In the genomic region with DNA sequence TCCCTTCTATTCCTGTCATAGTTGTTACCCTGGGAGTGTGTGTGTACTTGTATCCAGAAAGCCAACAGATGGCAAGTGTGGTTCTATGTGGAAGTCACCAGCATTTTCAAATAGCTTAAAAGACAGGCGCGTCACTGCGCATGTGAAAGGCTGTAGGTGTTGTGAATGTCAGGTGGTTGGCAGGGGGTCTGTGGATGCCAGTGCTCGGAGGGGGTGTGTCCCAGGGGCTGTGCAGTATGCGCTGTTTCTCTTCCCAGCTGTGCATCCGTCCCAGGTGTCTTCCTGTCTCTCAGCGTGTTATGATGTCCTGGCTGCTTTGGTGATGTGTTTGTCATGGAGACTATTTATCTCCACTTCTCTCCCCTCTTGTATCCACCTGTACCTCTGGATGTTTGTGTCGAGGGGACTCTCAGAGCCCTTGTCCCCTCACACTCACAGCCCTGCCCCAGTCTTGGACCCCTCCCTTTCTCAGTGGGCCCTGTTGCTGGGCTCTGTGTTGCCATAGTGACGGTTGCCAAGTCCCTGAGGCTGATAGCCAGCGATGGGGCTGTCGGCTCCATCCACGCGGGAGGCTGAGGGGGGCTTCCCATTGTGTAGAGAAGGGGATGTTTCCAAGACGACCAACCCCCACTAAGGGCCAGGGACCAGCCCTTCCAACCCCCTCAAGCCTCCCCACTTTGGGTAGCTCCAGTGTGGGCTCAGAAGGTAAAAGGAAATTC, we compare ENCODE assay signal across 8 mouse cellular contexts. TPM values are rescaled to one million over a fixed set of nuclear protein-coding genes. Genes with fewer than 3 reads are reported as not detected.
DNase-seq lines count a peak whose midpoint lies in the region; ATAC-seq and TF ChIP-seq lines count a peak whose summit lies in the region.

No protein-coding gene starts in this region.

- H3K27me3 ChIP-seq in intestine, embryonic 16.5 days (replicated peaks; ENCODE audit: control insufficient read depth, insufficient read depth, low read length) = no peaks in the 10 kb centered on the region
- H3K27me3 ChIP-seq in intestine, postnatal 0 days (replicated peaks; ENCODE audit: control insufficient read depth, insufficient read depth, low read length) = no peaks in the 10 kb centered on the region; the same call in 1 of the 2 replicates
- H3K27me3 ChIP-seq in limb, embryonic 11.5 days (ENCODE audit: control insufficient read depth, insufficient read depth, low read length) = no peaks in the 10 kb centered on the region
- H3K27me3 ChIP-seq in thymus, adult 2 months (ENCODE audit: control insufficient read depth, insufficient read depth, low read length) = no peaks in the 10 kb centered on the region; the same call in 1 of the 2 replicates

- 22% methylated on average over 14 of the region's 14 CpGs for WGBS in intestine, embryonic 16.5 days
- 28% methylated on average over 14 of the region's 14 CpGs for WGBS in intestine, postnatal 0 days
- WGBS in limb, embryonic 11.5 days = 28% methylated on average over 14 of the region's 14 CpGs
- 34% methylated on average over 14 of the region's 14 CpGs for WGBS in thymus, adult 2 months

- peaks cover 1% of the 10 kb centered on the region for H3K4me1 ChIP-seq in intestine, embryonic 16.5 days (ENCODE audit: control insufficient read depth, insufficient read depth, low read length)
- no peaks in the 10 kb centered on the region for H3K4me1 ChIP-seq in intestine, postnatal 0 days (replicated peaks; ENCODE audit: control insufficient read depth, insufficient read depth, low read length)
- H3K4me1 ChIP-seq in limb, embryonic 11.5 days (ENCODE audit: control insufficient read depth, insufficient read depth, low read length) = peaks cover 34% of the 10 kb centered on the region
- H3K4me1 ChIP-seq in thymus, adult 2 months (replicated peaks; ENCODE audit: control insufficient read depth, insufficient read depth, low read length) = peaks cover 8% of the 10 kb centered on the region

- no peak overlapping the region for H3K27ac ChIP-seq in intestine, embryonic 16.5 days (ENCODE audit: low read length)
- no peak overlapping the region for H3K27ac ChIP-seq in intestine, postnatal 0 days (ENCODE audit: low read depth, low read length)
- H3K27ac ChIP-seq in limb, embryonic 11.5 days (replicated peaks; ENCODE audit: low read depth, low read length) = peak overlapping the region; percentile 1; the same call in 1 of the 2 replicates
- H3K27ac ChIP-seq in thymus, adult 2 months (ENCODE audit: control insufficient read depth, insufficient read depth, low read length) = no peak overlapping the region

- H3K4me2 ChIP-seq in intestine, embryonic 16.5 days (ENCODE audit: low read depth, low read length) = no peak overlapping the region
- H3K4me2 ChIP-seq in intestine, postnatal 0 days (replicated peaks; ENCODE audit: low read depth) = no peak overlapping the region
- no peak overlapping the region; the same call in 1 of the 2 replicates for H3K4me2 ChIP-seq in limb, embryonic 11.5 days (ENCODE audit: low read depth, severe bottlenecking)

- no peak for TF ChIP-seq POLR2A in thymus, adult 2 months (IDR thresholded peaks at IDR 0.05; ENCODE audit: control insufficient read depth, extremely low read depth, insufficient read depth, low read length, poor library complexity)

- H3K9me3 ChIP-seq in intestine, embryonic 16.5 days (ENCODE audit: control insufficient read depth, low read length) = no peaks in the 10 kb centered on the region
- no peaks in the 10 kb centered on the region for H3K9me3 ChIP-seq in intestine, postnatal 0 days (ENCODE audit: control insufficient read depth)
- 0 out of 2 replicates have a peak, but pooled peaks cover 2% of the 10 kb centered on the region for H3K9me3 ChIP-seq in limb, embryonic 11.5 days (ENCODE audit: control insufficient read depth, low read length)

- DNase-seq in limb, embryonic 11.5 days (ENCODE audit: low spot score) = peak; percentile 67
- peak; percentile 39 for DNase-seq in thymus, adult 2 months
- no peak for DNase-seq in adrenal gland, adult 18-20 months (ENCODE audit: low spot score in 2 of 2)
- DNase-seq in heart, postnatal 4 days = no peak
- no peak for DNase-seq in ovary, postnatal 10 days (ENCODE audit: low spot score)

- H3K9ac ChIP-seq in intestine, embryonic 16.5 days (ENCODE audit: low read depth, low read length) = no peak overlapping the region; the same call in 1 of the 2 replicates
- H3K9ac ChIP-seq in intestine, postnatal 0 days (ENCODE audit: low read depth, low read length) = no peak overlapping the region
- no peak overlapping the region for H3K9ac ChIP-seq in limb, embryonic 11.5 days (ENCODE audit: low read length)

- H3K36me3 ChIP-seq in intestine, embryonic 16.5 days (ENCODE audit: control insufficient read depth, insufficient read depth, low read length) = no peaks in the 10 kb centered on the region
- H3K36me3 ChIP-seq in intestine, postnatal 0 days (ENCODE audit: control insufficient read depth, insufficient read depth) = no peaks in the 10 kb centered on the region
- H3K36me3 ChIP-seq in limb, embryonic 11.5 days (ENCODE audit: control insufficient read depth, insufficient read depth, low read length) = no peaks in the 10 kb centered on the region
- no peaks in the 10 kb centered on the region for H3K36me3 ChIP-seq in thymus, adult 2 months (ENCODE audit: control insufficient read depth, insufficient read depth, low read length)

- ATAC-seq in intestine, embryonic 16.5 days = 0 out of 2 replicates have a peak, but pooled peaks have one; percentile 11
- ATAC-seq in intestine, postnatal 0 days = no peak
- ATAC-seq in frontal cortex, adult (ENCODE audit: low TSS enrichment) = peak; percentile 62; the same call in 1 of the 2 replicates
- no peak for ATAC-seq in limb, embryonic 11.5 days (ENCODE audit: insufficient number of reproducible peaks, low FRiP score, low TSS enrichment, low read depth)

- H3K4me3 ChIP-seq in intestine, embryonic 16.5 days (ENCODE audit: low read length) = no peak overlapping the region
- no peak overlapping the region for H3K4me3 ChIP-seq in intestine, postnatal 0 days (ENCODE audit: low read depth, low read length)
- no peak overlapping the region for H3K4me3 ChIP-seq in limb, embryonic 11.5 days (ENCODE audit: low read depth, low read length)
- H3K4me3 ChIP-seq in thymus, adult 2 months (ENCODE audit: control insufficient read depth, insufficient read depth, low read length) = no peak overlapping the region

- no peak for TF ChIP-seq CTCF in intestine, postnatal 0 days (IDR thresholded peaks at IDR 0.05; ENCODE audit: low read depth)
- no peak for TF ChIP-seq CTCF in thymus, adult 2 months (IDR thresholded peaks at IDR 0.05; ENCODE audit: borderline replicate concordance, control insufficient read depth, extremely low read depth, insufficient read depth, low read length, poor library complexity)

RNA-seq across cellular contexts. Expression of gene Dnah2, which starts 3.9 kb away (rescaled TPM):
- 0.93 and 1.0 TPM in 2 replicates for polyA plus RNA-seq in intestine, embryonic 16.5 days (2015; fragmentation: Nextera tagmentation; extraction: Ambion mirVana)
- polyA plus RNA-seq in intestine, postnatal 0 days (2015; fragmentation: Nextera tagmentation; extraction: Ambion mirVana) = 8.0 and 8.7 TPM in 2 replicates
- 0.87 and 1.4 TPM in 2 replicates for polyA plus RNA-seq in limb, embryonic 11.5 days (2014; fragmentation: Nextera tagmentation; extraction: Ambion mirVana)
- 0.28 and 0.39 TPM in 2 replicates for polyA plus RNA-seq in thymus, adult 2 months (2012; rRNA removed)
- total RNA-seq in adrenal gland, adult 18-20 months (2021) = under 1 TPM; 0.13 TPM
- under 1 TPM; 0.20 to 0.50 TPM for total RNA-seq in heart, postnatal 4 days (2021)

RNA-seq across cellular contexts. Expression of gene Efnb3, which starts 7.2 kb away (rescaled TPM):
- 6.3 and 6.8 TPM in 2 replicates for polyA plus RNA-seq in intestine, embryonic 16.5 days (2015; fragmentation: Nextera tagmentation; extraction: Ambion mirVana)
- polyA plus RNA-seq in intestine, postnatal 0 days (2015; fragmentation: Nextera tagmentation; extraction: Ambion mirVana) = 4.4 and 4.6 TPM in 2 replicates
- 12.9 and 14.4 TPM in 2 replicates for polyA plus RNA-seq in limb, embryonic 11.5 days (2014; fragmentation: Nextera tagmentation; extraction: Ambion mirVana)
- 3.7 and 8.7 TPM in 2 replicates for polyA plus RNA-seq in thymus, adult 2 months (2012; rRNA removed)
- under 1 TPM; 0.74 to 0.76 TPM for total RNA-seq in adrenal gland, adult 18-20 months (2021)
- 100 to 1,000 TPM in 1 of 2 experiments, 10 to 100 TPM in 1; 98.5 to 117 TPM for total RNA-seq in heart, postnatal 4 days (2021)

RNA-seq across cellular contexts. Expression of gene Wrap53, which starts 27.3 kb away (rescaled TPM):
- 24.5 and 26.6 TPM in 2 replicates for polyA plus RNA-seq in intestine, embryonic 16.5 days (2015; fragmentation: Nextera tagmentation; extraction: Ambion mirVana)
- polyA plus RNA-seq in intestine, postnatal 0 days (2015; fragmentation: Nextera tagmentation; extraction: Ambion mirVana) = 14.3 and 14.7 TPM in 2 replicates
- 45.7 and 46.9 TPM in 2 replicates for polyA plus RNA-seq in limb, embryonic 11.5 days (2014; fragmentation: Nextera tagmentation; extraction: Ambion mirVana)
- polyA plus RNA-seq in thymus, adult 2 months (2012; rRNA removed) = 41.2 and 48.5 TPM in 2 replicates
- 10 to 100 TPM in 1 of 2 experiments, 1 to 10 TPM in 1; 9.6 to 10.9 TPM for total RNA-seq in adrenal gland, adult 18-20 months (2021)
- 1 to 10 TPM; 5.8 to 7.0 TPM for total RNA-seq in heart, postnatal 4 days (2021)

RNA-seq across cellular contexts. Expression of gene Trp53, which starts 27.4 kb away (rescaled TPM):
- 132 and 148 TPM in 2 replicates for polyA plus RNA-seq in intestine, embryonic 16.5 days (2015; fragmentation: Nextera tagmentation; extraction: Ambion mirVana)
- 48.0 and 49.6 TPM in 2 replicates for polyA plus RNA-seq in intestine, postnatal 0 days (2015; fragmentation: Nextera tagmentation; extraction: Ambion mirVana)
- 250 and 254 TPM in 2 replicates for polyA plus RNA-seq in limb, embryonic 11.5 days (2014; fragmentation: Nextera tagmentation; extraction: Ambion mirVana)
- polyA plus RNA-seq in thymus, adult 2 months (2012; rRNA removed) = 266 and 303 TPM in 2 replicates
- 10 to 100 TPM; 48.4 to 53.4 TPM for total RNA-seq in adrenal gland, adult 18-20 months (2021)
- 10 to 100 TPM; 41.6 to 46.1 TPM for total RNA-seq in heart, postnatal 4 days (2021)

RNA-seq across cellular contexts. Expression of gene Atp1b2, which starts 53.0 kb away (rescaled TPM):
- polyA plus RNA-seq in intestine, embryonic 16.5 days (2015; fragmentation: Nextera tagmentation; extraction: Ambion mirVana) = 6.6 and 6.8 TPM in 2 replicates
- 5.9 and 7.5 TPM in 2 replicates for polyA plus RNA-seq in intestine, postnatal 0 days (2015; fragmentation: Nextera tagmentation; extraction: Ambion mirVana)
- polyA plus RNA-seq in limb, embryonic 11.5 days (2014; fragmentation: Nextera tagmentation; extraction: Ambion mirVana) = 4.5 and 4.9 TPM in 2 replicates
- polyA plus RNA-seq in thymus, adult 2 months (2012; rRNA removed) = 3.4 and 4.2 TPM in 2 replicates
- 10 to 100 TPM; 32.8 to 39.8 TPM for total RNA-seq in adrenal gland, adult 18-20 months (2021)
- 10 to 100 TPM; 27.0 to 29.1 TPM for total RNA-seq in heart, postnatal 4 days (2021)

Comparison
In these comparisons a context has a peak if more than half of its experiments do, and no peak if none do; other contexts are left out.
1. ATAC-seq: peak in intestine, embryonic 16.5 days (single experiment) and frontal cortex, adult (single experiment); none in intestine, postnatal 0 days (single experiment) and limb, embryonic 11.5 days (single experiment).
2. DNase-seq: peak in limb, embryonic 11.5 days (single experiment) and thymus, adult 2 months (single experiment); none in adrenal gland, adult 18-20 months (0 of 2), heart, postnatal 4 days (single experiment) and ovary, postnatal 10 days (single experiment).